Mouse (Mus musculus): ENCODE results near the gene Cdc42ep1. TPM values are rescaled to one million over a fixed set of nuclear protein-coding genes. Genes with fewer than 3 reads are reported as not detected.

The Cdc42ep1 gene
- not detected in 2 replicates for polyA plus RNA-seq (2012; ENCODE audit: insufficient read depth, insufficient read length, low replicate concordance, missing spikeins)

DNA sequence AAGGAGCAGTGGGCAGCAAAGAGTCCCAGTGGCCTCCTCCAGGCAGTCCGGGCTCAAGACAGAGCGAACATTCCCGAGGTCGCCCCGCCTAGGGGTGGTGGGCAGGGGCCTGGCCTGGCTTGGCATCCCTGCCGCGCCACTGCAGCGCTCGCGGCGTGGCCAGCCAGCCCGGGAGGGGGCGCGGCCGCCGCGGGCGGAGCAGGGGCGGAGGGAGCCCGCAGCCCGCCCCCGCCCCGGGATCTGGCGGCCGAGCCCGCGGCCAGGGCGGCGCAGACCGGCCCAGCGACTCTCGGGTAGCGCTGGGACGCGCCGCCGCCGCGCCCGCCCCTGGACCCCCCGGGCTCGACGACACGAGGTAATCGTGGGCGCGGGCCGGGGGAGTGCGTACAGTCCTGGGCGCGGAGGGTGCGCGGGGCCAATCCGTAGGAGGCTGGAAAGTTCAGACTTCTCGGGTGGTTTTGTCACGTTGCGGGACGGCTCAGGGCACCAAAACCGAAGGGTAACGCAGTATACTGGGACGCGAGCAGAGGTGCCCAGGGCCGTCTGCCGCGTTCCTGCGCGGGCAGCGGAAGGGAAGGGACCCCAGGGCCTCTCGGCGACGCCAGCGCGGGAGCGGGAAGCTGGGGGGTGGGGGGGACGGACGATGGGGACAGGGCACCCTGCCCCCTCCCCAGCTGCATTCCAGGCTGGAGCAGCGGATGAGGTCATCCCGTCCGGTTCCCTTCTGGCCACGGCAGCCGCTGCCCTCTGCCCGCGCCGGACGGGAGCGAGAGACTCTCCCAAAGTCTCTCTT is at the start of gene Cdc42ep1:
TSS of gene Cdc42ep1 (plus strand) at position 254 of the 793 bp plus-strand sequence.
- H3K27ac ChIP-seq (ENCODE audit: insufficient read depth, low read depth, low read length) = peak within 1 kb of the TSS; percentile 64
- WGBS = 2% methylated on average over 86 of the region's 86 CpGs
- peak within 1 kb of the TSS; percentile 51 for H3K4me3 ChIP-seq (ENCODE audit: insufficient read depth, low read depth, low read length)
- peaks cover 33% of the 10 kb centered on the region for H3K4me1 ChIP-seq (ENCODE audit: control insufficient read depth, insufficient read depth, low read length)
- TF ChIP-seq CTCF (IDR thresholded peaks at IDR 0.05; ENCODE audit: insufficient read depth, low read depth, low read length) (no peak), POLR2A (IDR thresholded peaks at IDR 0.05; ENCODE audit: insufficient read depth, low read depth, low read length) (no peak)

- no peak for TF ChIP-seq CTCF (IDR thresholded peaks at IDR 0.05; ENCODE audit: insufficient read depth, low read depth, low read length)
- no peak for TF ChIP-seq POLR2A (IDR thresholded peaks at IDR 0.05; ENCODE audit: insufficient read depth, low read depth, low read length)
- no peak overlapping the region for H3K4me3 ChIP-seq (ENCODE audit: insufficient read depth, low read depth, low read length)
- peaks cover 18% of the 10 kb centered on the region for H3K4me1 ChIP-seq (ENCODE audit: control insufficient read depth, insufficient read depth, low read length)
- no peak overlapping the region for H3K27ac ChIP-seq (ENCODE audit: insufficient read depth, low read depth, low read length)
- WGBS = 59% methylated on average over 25 of the region's 25 CpGs
Measured at GRCm38 (mm10) chr15:78796196-78797059, 46.0 kb upstream of the Cdc42ep1 start.

GRCm38 (mm10) chr15:78797060-78797329 is 45.4 kb upstream of the Cdc42ep1 start:
- 95% methylated on average over 8 of the region's 8 CpGs for WGBS
- Histone ChIP-seq H3K27ac (ENCODE audit: insufficient read depth, low read depth, low read length) (no peak overlapping the region), H3K4me3 (ENCODE audit: insufficient read depth, low read depth, low read length) (no peak overlapping the region), H3K4me1 (ENCODE audit: control insufficient read depth, insufficient read depth, low read length) (peaks cover 23% of the 10 kb centered on the region)
- TF ChIP-seq CTCF (IDR thresholded peaks at IDR 0.05; ENCODE audit: insufficient read depth, low read depth, low read length) = no peak
- TF ChIP-seq POLR2A (IDR thresholded peaks at IDR 0.05; ENCODE audit: insufficient read depth, low read depth, low read length) = no peak

GRCm38 (mm10) chr15:78799029-78799428 is 43.4 kb upstream of the Cdc42ep1 start:
- H3K4me1 ChIP-seq (ENCODE audit: control insufficient read depth, insufficient read depth, low read length) = peaks cover 41% of the 10 kb centered on the region
- WGBS = 22% methylated on average over 21 of the region's 21 CpGs
- TF ChIP-seq POLR2A (IDR thresholded peaks at IDR 0.05; ENCODE audit: insufficient read depth, low read depth, low read length) (no peak), CTCF (IDR thresholded peaks at IDR 0.05; ENCODE audit: insufficient read depth, low read depth, low read length) (no peak)
- H3K4me3 ChIP-seq (ENCODE audit: insufficient read depth, low read depth, low read length) = no peak overlapping the region
- H3K27ac ChIP-seq (ENCODE audit: insufficient read depth, low read depth, low read length) = no peak overlapping the region

GRCm38 (mm10) chr15:78801571-78801970 is 40.9 kb upstream of the Cdc42ep1 start:
- Histone ChIP-seq H3K4me3 (ENCODE audit: insufficient read depth, low read depth, low read length) (peak overlapping the region; percentile 48; the same call in 1 of the 2 replicates), H3K4me1 (ENCODE audit: control insufficient read depth, insufficient read depth, low read length) (peaks cover 39% of the 10 kb centered on the region), H3K27ac (ENCODE audit: insufficient read depth, low read depth, low read length) (no peak overlapping the region)
- TF ChIP-seq CTCF (IDR thresholded peaks at IDR 0.05; ENCODE audit: insufficient read depth, low read depth, low read length) (no peak), POLR2A (IDR thresholded peaks at IDR 0.05; ENCODE audit: insufficient read depth, low read depth, low read length) (no peak)
- WGBS = 88% methylated on average over 9 of the region's 9 CpGs

DNA sequence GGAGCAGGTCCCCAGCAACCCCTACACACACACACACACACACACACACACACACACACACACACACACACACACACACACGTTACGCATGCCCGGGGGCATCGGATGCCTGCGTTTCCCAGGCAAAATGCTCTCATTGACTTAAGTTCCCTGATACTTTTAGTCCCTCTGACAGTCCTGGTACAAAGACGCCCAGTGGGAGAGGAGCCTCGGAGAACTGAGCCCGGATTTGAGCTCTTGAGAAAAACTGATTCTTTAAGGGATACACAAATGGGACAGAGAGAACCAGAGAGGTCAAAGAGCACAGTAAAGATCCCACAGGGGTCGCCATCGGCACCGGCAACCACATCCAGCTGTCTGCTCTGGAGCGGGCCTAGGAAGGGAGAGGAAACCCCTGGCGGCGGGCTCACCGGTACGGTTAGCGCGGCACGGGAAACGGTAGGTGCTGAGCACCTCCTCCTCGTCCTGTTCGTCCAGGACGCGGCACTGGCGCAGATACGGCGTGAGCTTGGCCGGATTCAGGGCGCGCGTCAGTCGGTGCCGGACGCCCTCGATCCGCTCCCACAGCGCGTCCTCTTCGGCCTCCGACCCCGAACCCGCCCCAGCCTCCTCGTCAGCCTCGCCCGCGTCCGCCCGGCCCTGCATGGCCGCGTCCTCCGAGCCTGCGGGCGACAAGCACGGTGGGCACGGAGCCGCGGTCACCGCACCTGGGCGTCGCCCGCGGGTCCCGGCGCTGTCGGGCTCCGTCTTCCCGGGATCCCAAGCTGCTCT is 40.3 kb upstream of the Cdc42ep1 start:
- Histone ChIP-seq H3K27ac (ENCODE audit: insufficient read depth, low read depth, low read length) (no peak overlapping the region), H3K4me3 (ENCODE audit: insufficient read depth, low read depth, low read length) (peak overlapping the region; percentile 48), H3K4me1 (ENCODE audit: control insufficient read depth, insufficient read depth, low read length) (peaks cover 38% of the 10 kb centered on the region)
- TF ChIP-seq POLR2A (IDR thresholded peaks at IDR 0.05; ENCODE audit: insufficient read depth, low read depth, low read length) (no peak), CTCF (IDR thresholded peaks at IDR 0.05; ENCODE audit: insufficient read depth, low read depth, low read length) (no peak)
- 5% methylated on average over 67 of the region's 67 CpGs for WGBS

- TF ChIP-seq CTCF (IDR thresholded peaks at IDR 0.05; ENCODE audit: insufficient read depth, low read depth, low read length) (no peak), POLR2A (IDR thresholded peaks at IDR 0.05; ENCODE audit: insufficient read depth, low read depth, low read length) (no peak)
- Histone ChIP-seq H3K27ac (ENCODE audit: insufficient read depth, low read depth, low read length) (no peak within 1 kb of the TSS), H3K4me3 (ENCODE audit: insufficient read depth, low read depth, low read length) (peak within 1 kb of the TSS; percentile 48), H3K4me1 (ENCODE audit: control insufficient read depth, insufficient read depth, low read length) (peaks cover 39% of the 10 kb centered on the region)
- 8% methylated on average over 64 of the region's 70 CpGs for WGBS
Measured at GRCm38 (mm10) chr15:78802776-78803391, 39.5 kb upstream of the Cdc42ep1 start, which contains the start of gene Card10. Gene Card10 (minus strand): TSS chr15:78803042.

DNA sequence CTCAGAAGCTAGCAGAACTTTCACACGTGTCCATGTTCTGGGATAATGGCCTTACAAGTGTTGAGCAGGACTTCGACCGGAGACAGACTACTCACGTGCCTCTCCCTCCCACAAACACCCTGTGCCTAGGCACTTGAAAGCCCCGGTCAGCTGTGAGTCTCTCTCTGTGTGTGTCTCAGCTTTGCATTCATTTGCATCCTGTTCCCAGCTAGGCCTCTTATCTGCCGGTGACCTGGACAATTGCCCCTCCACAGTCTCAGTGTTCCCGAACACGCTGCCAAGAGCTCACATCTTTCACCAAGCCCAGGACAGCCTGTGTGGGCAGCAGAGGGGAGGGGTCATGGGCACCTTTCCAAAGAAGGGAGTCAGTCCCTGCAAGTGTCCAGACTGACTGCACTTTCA is 38.9 kb upstream of the Cdc42ep1 start:
- H3K27ac ChIP-seq (ENCODE audit: insufficient read depth, low read depth, low read length) = no peak overlapping the region
- H3K4me3 ChIP-seq (ENCODE audit: insufficient read depth, low read depth, low read length) = no peak overlapping the region
- 48% methylated on average over 8 of the region's 8 CpGs for WGBS
- TF ChIP-seq POLR2A (IDR thresholded peaks at IDR 0.05; ENCODE audit: insufficient read depth, low read depth, low read length) (no peak), CTCF (IDR thresholded peaks at IDR 0.05; ENCODE audit: insufficient read depth, low read depth, low read length) (no peak)
- H3K4me1 ChIP-seq (ENCODE audit: control insufficient read depth, insufficient read depth, low read length) = peaks cover 38% of the 10 kb centered on the region

All from olfactory bulb, adult 2 months (tissue).